Mouse (Mus musculus): ENCODE data around the gene Morc1.

Gene Morc1

GRCm38 (mm10) chr16:48626186-48626585 lies 195.1 kb downstream of the Morc1 start:
- no peak for DNase-seq (ENCODE audit: low spot score in 2 of 2)

DNA sequence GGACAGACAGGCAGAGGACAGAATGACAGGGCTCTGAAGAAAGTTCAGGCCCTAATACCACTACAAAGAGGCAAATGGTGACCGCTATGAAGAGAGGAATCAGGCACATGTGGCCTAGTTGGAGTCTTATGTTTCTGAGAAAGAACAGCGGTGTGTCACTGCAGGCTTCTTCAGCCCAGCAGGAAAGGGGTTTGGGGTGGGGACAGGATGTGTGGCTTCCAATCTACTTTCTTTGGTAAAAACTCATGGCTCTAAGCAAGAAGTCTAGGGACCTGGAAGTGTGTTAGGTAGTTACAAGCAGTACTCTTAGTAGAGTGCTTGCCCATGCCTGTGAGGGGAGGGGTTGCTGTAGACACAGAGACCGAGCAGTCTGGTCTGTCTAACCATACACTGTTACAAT lies 196.3 kb downstream of the Morc1 start:
- DNase-seq (ENCODE audit: low spot score in 2 of 2): no peak

GRCm38 (mm10) chr16:48629710-48630109 lies 198.7 kb downstream of the Morc1 start:
- no peak for DNase-seq (ENCODE audit: low spot score in 2 of 2)

DNA sequence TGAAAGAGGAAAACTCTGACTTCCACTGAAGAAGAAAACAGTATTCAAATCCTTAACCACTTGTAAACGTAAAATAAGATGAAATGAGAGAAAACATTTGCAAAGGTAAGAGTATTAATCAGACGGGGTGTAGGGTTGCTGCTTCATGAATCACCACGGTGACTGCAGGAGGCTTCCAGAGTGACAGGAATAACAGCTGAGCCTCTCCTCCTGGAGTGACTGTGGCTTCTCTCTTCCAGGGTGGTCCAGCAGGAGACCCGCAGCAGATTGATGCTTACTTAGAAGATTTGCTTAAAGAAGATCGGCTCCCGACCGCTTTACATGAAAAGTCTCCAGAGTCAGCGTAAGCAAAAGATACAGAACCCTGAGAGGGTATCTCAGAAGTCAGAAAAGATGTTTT lies 199.4 kb downstream of the Morc1 start:
- no peak for DNase-seq (ENCODE audit: low spot score in 2 of 2)

GRCm38 (mm10) chr16:48632351-48632750 lies 201.3 kb downstream of the Morc1 start:
- no peak for DNase-seq (ENCODE audit: low spot score in 2 of 2)

GRCm38 (mm10) chr16:48646246-48646645 lies 215.2 kb downstream of the Morc1 start:
- no peak for DNase-seq (ENCODE audit: low spot score in 2 of 2)

DNA sequence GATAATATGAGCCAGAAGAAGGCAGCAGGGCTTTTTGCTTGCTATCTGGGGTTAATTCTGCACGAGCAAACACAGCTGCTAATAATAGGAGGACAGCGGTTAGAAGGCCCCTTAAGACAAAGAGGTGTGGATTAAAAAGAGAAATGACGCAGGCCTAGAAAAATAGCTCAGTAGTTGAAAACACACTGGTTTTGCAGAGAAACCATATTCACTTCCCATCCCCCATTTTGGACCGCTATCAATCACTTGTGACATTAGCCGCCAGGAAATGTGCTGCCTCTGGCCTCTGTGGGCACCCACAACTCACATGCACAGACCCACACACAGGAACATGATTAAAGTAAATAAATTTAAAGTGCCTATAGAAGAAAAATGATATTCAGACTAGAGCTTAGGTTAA lies 240.7 kb downstream of the Morc1 start:
- no peak for DNase-seq (ENCODE audit: low spot score in 2 of 2)

DNA sequence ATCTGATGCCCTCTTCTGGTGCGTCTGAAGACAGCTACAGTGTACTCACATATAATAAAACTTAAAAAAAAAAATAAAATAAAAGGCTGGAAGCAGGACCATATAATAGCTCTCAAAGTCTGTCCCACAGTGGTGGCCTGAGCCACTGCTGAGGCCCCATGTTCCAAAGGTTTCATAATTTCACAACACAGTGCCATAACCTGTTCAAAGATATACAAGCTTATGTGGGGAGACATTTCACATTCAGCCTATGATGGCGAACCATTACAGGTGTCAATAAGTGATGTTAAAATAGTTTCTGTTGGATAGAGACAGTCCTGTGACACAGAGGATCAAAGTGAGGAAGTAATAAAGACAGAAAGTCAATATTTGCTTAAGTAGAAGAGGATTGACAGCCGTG lies 241.6 kb downstream of the Morc1 start:
- DNase-seq (ENCODE audit: low spot score in 2 of 2): no peak

DNA sequence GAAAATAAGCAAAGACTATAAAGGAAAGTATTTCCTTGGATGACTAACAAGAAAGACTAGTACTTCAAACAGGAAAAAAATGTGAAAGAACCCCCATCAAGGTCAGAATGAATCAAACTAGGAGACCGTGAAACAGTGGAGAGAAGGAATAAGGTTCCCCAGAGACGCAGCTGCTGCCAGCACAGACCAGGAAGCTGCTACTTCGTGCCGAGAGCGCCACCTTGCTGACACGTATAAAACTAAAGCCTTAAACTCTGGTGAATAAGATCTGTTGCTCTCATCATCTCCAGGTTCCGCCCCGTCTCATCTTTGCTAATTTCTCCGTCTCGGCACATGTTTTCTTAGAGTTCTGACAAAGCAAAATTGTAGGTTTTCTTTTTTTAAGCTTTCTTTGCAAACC lies 244.6 kb downstream of the Morc1 start:
- peak; percentile 62 to 73 for DNase-seq (ENCODE audit: low spot score in 2 of 2)

DNA sequence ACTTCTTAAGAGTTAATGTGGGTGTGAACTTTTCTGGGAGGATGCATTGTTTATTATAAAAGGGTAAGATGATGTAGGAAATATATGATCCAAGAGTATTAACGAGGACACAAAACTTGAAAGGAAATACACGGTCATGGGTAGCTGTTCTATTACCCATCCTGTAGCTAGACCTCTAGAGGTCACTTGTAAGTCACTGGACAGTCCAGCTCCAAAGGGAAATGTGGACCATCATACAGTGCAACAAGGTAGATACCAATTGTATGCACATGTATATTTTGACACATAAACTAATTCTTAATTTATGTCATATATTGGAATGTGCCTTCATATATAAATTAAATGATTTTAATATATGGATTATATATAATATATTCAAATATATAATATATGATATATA lies 245.2 kb downstream of the Morc1 start:
- no peak for DNase-seq (ENCODE audit: low spot score in 2 of 2)

- DNase-seq (ENCODE audit: low spot score in 2 of 2): no peak
Measured at GRCm38 (mm10) chr16:48677381-48677780, 246.3 kb downstream of the Morc1 start.

DNA sequence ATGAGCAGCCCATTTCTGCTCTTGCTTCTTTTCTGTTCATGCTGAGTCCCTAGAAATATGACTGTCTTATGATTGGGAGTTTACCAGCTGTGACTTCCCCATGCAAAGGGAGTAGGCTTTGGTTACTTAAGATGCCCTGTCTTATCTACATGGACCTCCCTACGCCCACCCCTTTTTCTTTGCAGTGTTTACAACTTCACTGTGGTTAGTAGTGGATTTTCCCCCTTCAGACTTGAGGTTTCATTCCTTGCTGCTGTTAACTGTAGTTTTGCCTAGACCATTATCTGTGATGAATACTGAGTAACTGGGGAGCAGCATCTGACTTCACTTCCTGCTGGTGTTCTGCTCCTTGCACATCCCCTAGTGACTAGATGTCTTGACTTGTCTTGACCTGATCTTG lies 247.0 kb downstream of the Morc1 start:
- no peak for DNase-seq (ENCODE audit: low spot score in 2 of 2)
